Mouse (Mus musculus) kidney, adult 10 weeks (tissue): ENCODE measurements around the gene Sos1. TPM values are rescaled to one million over a fixed set of nuclear protein-coding genes. Genes with fewer than 3 reads are reported as not detected.

Source experiments
- polyA plus RNA-seq: library from polyadenylated mRNA; stranded (reverse); fragments of 350-450 nt; fragmentation: Illumina TruSeq; extraction: RNeasy Lipid Tissue Mini Kit (QIAGEN cat#74804); gene quantifications from one replicate; pipeline ENCODE4 v1.2.3, GENCODE M21; 2014; ENCODE audit warnings: low read depth, low replicate concordance

Sos1 gene
- 34.4 TPM for polyA plus RNA-seq

DNA sequence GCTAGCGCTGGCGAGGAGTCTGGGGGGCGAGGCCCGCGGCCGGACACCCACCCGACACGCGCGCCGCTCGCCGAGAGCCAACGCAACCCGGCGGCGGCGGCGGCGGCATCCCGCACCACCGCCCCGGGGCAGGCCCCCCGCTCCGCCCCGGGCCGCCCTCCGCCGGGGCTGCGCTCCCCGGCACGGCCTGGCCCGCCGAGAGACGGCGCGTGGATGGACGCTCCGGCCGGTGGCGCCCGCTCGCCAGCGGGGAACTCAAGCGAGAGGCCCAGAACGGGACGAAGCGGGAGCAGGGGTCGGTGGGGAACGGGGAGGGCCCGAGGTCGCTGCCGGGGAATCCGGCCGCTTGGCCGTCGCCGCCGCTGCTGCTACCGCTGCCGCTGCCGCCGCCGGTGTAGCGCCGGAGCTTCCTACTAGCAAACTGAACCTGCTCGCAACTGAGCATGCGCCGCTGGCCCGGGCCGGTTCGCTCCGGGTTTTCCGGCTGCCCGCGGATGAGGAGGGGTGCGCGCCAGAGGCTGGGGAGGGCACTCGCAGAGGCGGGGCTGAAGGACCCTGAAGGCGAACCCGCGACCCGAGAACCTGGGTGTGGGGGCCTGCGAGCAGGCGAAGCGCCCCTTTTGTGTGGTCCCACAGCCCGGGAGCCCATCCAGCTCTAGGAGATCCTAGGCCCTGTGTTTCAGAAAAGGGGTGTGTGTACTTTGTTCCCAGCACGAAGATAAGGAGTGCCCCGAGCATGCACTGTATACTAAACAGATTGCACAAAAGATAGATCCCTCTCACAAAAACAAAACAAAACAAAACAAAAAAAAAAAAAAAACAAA is at the start of gene Sos1:
Sos1 (minus strand) TSS at position 423 of the 824 bp plus-strand sequence.

DNA sequence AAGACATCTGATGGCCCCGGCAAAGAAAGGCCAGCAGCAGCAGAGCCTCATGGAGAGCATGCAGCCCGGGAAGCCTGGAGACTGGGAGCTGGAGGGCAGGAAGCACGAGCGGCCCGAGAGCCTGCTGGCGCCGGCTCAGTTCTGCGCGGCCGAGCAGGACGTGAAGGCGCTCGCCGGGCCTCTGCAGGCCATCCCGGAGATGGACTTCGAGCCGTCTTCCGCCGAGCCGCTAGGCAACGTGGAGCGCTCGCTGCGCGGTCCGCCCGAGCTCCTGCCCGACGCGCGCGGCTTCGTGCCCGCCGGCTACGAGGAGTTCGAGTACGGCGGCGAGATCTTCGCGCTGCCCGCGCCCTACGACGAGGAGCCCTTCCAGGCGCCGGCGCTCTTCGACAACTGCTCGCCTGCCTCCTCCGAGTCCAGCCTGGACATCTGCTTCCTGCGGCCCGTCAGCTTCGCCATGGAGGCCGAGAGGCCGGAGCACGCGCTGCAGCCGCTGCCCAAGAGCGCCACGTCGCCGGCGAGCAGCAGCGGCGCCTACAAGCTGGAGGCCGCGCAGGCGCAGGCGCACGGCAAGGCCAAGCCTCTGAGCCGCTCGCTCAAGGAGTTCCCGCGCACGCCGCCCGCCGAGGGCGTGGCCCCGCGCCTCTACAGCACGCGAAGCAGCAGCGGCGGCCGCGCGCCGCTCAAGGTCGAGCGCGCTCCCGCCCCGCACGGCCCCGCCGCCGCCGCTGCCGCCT is 107.1 kb downstream of the Sos1 start, which contains the start of gene Gm10190:
Gm10190 (minus strand) TSS at position 553 of the 737 bp plus-strand sequence.

Other genes starting within 250 kb of the Sos1 start
- gene Morn2, start 190.2 kb downstream of the Sos1 start, polyA plus RNA-seq: 41.7 TPM
- gene Dhx57, start 190.0 kb downstream of the Sos1 start, polyA plus RNA-seq: 9.3 TPM
- gene Arhgef33, start 173.0 kb downstream of the Sos1 start, polyA plus RNA-seq: 3.2 TPM
- gene Gm10190, start 106.9 kb downstream of the Sos1 start, polyA plus RNA-seq: not detected
- 0.89 TPM for gene Cdkl4, start 97.4 kb upstream of the Sos1 start, polyA plus RNA-seq
- 91.9 TPM for gene Map4k3, start 248.0 kb upstream of the Sos1 start, polyA plus RNA-seq